Mouse (Mus musculus): Measurements from ENCODE around the gene Barx2. TPM values are rescaled to one million over a fixed set of nuclear protein-coding genes. Genes with fewer than 3 reads are reported as not detected.

Gene Barx2
- polyA plus RNA-seq, 1 experiment from 2014 or later, result 4.1 TPM

- H3K4me3 ChIP-seq (ENCODE audit: low read depth, low read length), result no peak overlapping the region
- no peaks in the 10 kb centered on the region for H3K9me3 ChIP-seq (ENCODE audit: control insufficient read depth, low read length)
- no peaks in the 10 kb centered on the region for H3K27me3 ChIP-seq (ENCODE audit: control insufficient read depth, insufficient read depth, low read length)
- H3K36me3 ChIP-seq (ENCODE audit: control insufficient read depth, insufficient read depth, low read length), result no peaks in the 10 kb centered on the region
- DNase-seq (ENCODE audit: low spot score) (peak; percentile 92), ATAC-seq (ENCODE audit: low FRiP score, low TSS enrichment) (peak; percentile 96)
- H3K4me1 ChIP-seq (replicated peaks; ENCODE audit: control insufficient read depth, insufficient read depth), result no peaks in the 10 kb centered on the region
- H3K9ac ChIP-seq (ENCODE audit: low read length), result no peak overlapping the region
- 47% methylated on average over 8 of the region's 8 CpGs for WGBS
- 0 out of 2 replicates have a peak overlapping the region, but pooled peaks have one; percentile 24 for H3K27ac ChIP-seq (replicated peaks)
- H3K4me2 ChIP-seq (replicated peaks; ENCODE audit: low read depth), result no peak overlapping the region
- TF ChIP-seq CTCF (IDR thresholded peaks at IDR 0.05; ENCODE audit: low read depth) (no peak), EP300 (optimal IDR thresholded peaks at IDR 0.05) (no peak)
Measured at GRCm38 (mm10) chr9:31851710-31852109, 61.6 kb downstream of the Barx2 start.

DNA sequence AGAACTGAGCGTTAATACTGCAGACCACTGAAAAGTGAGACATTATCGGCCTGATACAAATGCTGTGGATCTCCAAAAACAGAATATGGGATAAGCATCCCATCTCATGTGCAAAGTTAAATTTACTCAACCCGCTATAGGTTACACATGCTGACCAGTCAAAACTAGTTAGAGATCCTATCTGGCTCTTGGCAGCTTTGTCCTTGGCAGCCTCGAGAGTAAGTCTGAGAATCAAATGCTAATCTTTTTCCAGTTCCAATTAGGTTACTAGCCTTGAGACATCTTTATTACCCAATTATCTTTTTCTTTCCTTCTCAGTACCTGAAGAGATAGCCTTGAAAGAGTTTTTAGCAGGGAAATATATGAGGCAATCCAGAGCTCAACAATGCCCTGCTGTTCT is 62.6 kb downstream of the Barx2 start:
- DNase-seq (ENCODE audit: low spot score) (no peak), ATAC-seq (ENCODE audit: low FRiP score, low TSS enrichment) (no peak)
- no peaks in the 10 kb centered on the region for H3K36me3 ChIP-seq (ENCODE audit: control insufficient read depth, insufficient read depth, low read length)
- no peak overlapping the region for H3K9ac ChIP-seq (ENCODE audit: low read length)
- H3K27me3 ChIP-seq (ENCODE audit: control insufficient read depth, insufficient read depth, low read length), result no peaks in the 10 kb centered on the region
- no peak overlapping the region for H3K4me2 ChIP-seq (replicated peaks; ENCODE audit: low read depth)
- WGBS, result 83% methylated on average over 4 of the region's 4 CpGs
- no peak overlapping the region for H3K27ac ChIP-seq (replicated peaks)
- no peaks in the 10 kb centered on the region for H3K4me1 ChIP-seq (replicated peaks; ENCODE audit: control insufficient read depth, insufficient read depth)
- no peak for TF ChIP-seq CTCF (IDR thresholded peaks at IDR 0.05; ENCODE audit: low read depth)
- no peak for TF ChIP-seq EP300 (optimal IDR thresholded peaks at IDR 0.05)
- H3K4me3 ChIP-seq (ENCODE audit: low read depth, low read length), result no peak overlapping the region
- H3K9me3 ChIP-seq (ENCODE audit: control insufficient read depth, low read length), result no peaks in the 10 kb centered on the region

DNA sequence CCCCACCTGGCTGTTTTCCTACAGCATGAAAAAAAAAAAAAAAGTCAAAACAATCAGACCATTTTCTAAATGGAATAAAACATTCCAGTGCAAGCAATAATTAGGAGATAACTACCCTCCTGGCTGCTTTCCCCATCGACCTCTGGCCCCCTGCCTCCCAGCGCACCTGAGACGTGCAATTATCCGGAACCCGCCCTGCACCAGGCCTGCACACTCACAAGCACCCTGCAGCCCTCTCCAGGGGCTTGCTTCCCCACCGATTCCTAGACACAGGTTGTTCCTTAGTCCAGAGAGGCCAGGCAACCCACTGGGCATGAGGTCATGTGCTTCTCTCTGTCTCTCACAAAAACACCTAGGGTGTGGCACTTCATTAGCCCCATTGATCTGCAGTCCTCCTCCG is 63.9 kb downstream of the Barx2 start:
- 74% methylated on average over 7 of the region's 7 CpGs for WGBS
- Histone ChIP-seq H3K4me2 (replicated peaks; ENCODE audit: low read depth) (no peak overlapping the region), H3K27me3 (ENCODE audit: control insufficient read depth, insufficient read depth, low read length) (no peaks in the 10 kb centered on the region), H3K4me3 (ENCODE audit: low read depth, low read length) (no peak overlapping the region), H3K9ac (ENCODE audit: low read length) (no peak overlapping the region), H3K4me1 (replicated peaks; ENCODE audit: control insufficient read depth, insufficient read depth) (no peaks in the 10 kb centered on the region), H3K9me3 (ENCODE audit: control insufficient read depth, low read length) (no peaks in the 10 kb centered on the region), H3K36me3 (ENCODE audit: control insufficient read depth, insufficient read depth, low read length) (no peaks in the 10 kb centered on the region), H3K27ac (replicated peaks) (no peak overlapping the region)
- TF ChIP-seq CTCF (IDR thresholded peaks at IDR 0.05; ENCODE audit: low read depth), result no peak
- DNase-seq (ENCODE audit: low spot score) (no peak), ATAC-seq (ENCODE audit: low FRiP score, low TSS enrichment) (no peak)

DNA sequence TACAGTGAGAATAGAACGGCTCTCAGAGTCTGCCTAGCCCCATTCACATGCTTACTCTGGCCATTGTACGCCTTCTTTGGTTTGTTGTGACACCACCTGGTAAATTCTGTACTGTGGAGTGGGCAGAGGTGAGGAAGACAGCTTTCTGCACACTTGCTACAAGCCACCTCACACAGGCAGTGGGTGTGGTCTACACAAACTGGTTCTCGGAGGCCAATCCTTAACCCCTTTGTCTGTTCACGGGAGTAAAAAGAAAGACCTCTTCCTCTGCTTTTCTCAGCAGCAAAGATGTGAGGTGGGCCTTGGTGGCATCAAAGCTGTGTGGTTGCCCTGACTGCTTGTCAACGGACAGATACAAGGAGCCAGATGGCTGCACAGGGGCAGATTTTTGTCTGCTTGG is 68.6 kb downstream of the Barx2 start:
- no peaks in the 10 kb centered on the region for H3K36me3 ChIP-seq (ENCODE audit: control insufficient read depth, insufficient read depth, low read length)
- no peaks in the 10 kb centered on the region for H3K27me3 ChIP-seq (ENCODE audit: control insufficient read depth, insufficient read depth, low read length)
- H3K4me1 ChIP-seq (replicated peaks; ENCODE audit: control insufficient read depth, insufficient read depth), result no peaks in the 10 kb centered on the region
- no peaks in the 10 kb centered on the region for H3K9me3 ChIP-seq (ENCODE audit: control insufficient read depth, low read length)
- TF ChIP-seq EP300 (optimal IDR thresholded peaks at IDR 0.05) (no peak), CTCF (IDR thresholded peaks at IDR 0.05; ENCODE audit: low read depth) (no peak)
- WGBS, result 48% methylated on average over 5 of the region's 5 CpGs
- ATAC-seq (ENCODE audit: low FRiP score, low TSS enrichment) (no peak), DNase-seq (ENCODE audit: low spot score) (no peak)
- H3K4me3 ChIP-seq (ENCODE audit: low read depth, low read length), result no peak overlapping the region
- no peak overlapping the region for H3K27ac ChIP-seq (replicated peaks)
- no peak overlapping the region for H3K4me2 ChIP-seq (replicated peaks; ENCODE audit: low read depth)
- no peak overlapping the region for H3K9ac ChIP-seq (ENCODE audit: low read length)

GRCm38 (mm10) chr9:31841108-31841815 is 72.0 kb downstream of the Barx2 start:
- Histone ChIP-seq H3K9ac (ENCODE audit: low read length) (no peak overlapping the region), H3K27me3 (ENCODE audit: control insufficient read depth, insufficient read depth, low read length) (no peaks in the 10 kb centered on the region), H3K9me3 (ENCODE audit: control insufficient read depth, low read length) (no peaks in the 10 kb centered on the region), H3K36me3 (ENCODE audit: control insufficient read depth, insufficient read depth, low read length) (no peaks in the 10 kb centered on the region), H3K4me2 (replicated peaks; ENCODE audit: low read depth) (no peak overlapping the region), H3K4me1 (replicated peaks; ENCODE audit: control insufficient read depth, insufficient read depth) (no peaks in the 10 kb centered on the region), H3K4me3 (ENCODE audit: low read depth, low read length) (no peak overlapping the region), H3K27ac (replicated peaks) (no peak overlapping the region)
- ATAC-seq (ENCODE audit: low FRiP score, low TSS enrichment) (no peak), DNase-seq (ENCODE audit: low spot score) (no peak)
- WGBS, result 61% methylated on average over 10 of the region's 10 CpGs
- no peak for TF ChIP-seq EP300 (optimal IDR thresholded peaks at IDR 0.05)
- TF ChIP-seq CTCF (IDR thresholded peaks at IDR 0.05; ENCODE audit: low read depth), result no peak

GRCm38 (mm10) chr9:31840571-31840970 is 72.7 kb downstream of the Barx2 start:
- Histone ChIP-seq H3K4me1 (replicated peaks; ENCODE audit: control insufficient read depth, insufficient read depth) (no peaks in the 10 kb centered on the region), H3K9ac (ENCODE audit: low read length) (no peak overlapping the region), H3K9me3 (ENCODE audit: control insufficient read depth, low read length) (no peaks in the 10 kb centered on the region), H3K4me3 (ENCODE audit: low read depth, low read length) (no peak overlapping the region), H3K27me3 (ENCODE audit: control insufficient read depth, insufficient read depth, low read length) (no peaks in the 10 kb centered on the region), H3K27ac (replicated peaks) (no peak overlapping the region), H3K36me3 (ENCODE audit: control insufficient read depth, insufficient read depth, low read length) (no peaks in the 10 kb centered on the region), H3K4me2 (replicated peaks; ENCODE audit: low read depth) (no peak overlapping the region)
- TF ChIP-seq EP300 (optimal IDR thresholded peaks at IDR 0.05), result no peak
- TF ChIP-seq CTCF (IDR thresholded peaks at IDR 0.05; ENCODE audit: low read depth), result no peak
- ATAC-seq (ENCODE audit: low FRiP score, low TSS enrichment) (no peak), DNase-seq (ENCODE audit: low spot score) (no peak)
- 86% methylated on average over 4 of the region's 4 CpGs for WGBS

All from stomach, postnatal 0 days (tissue).